Mouse (Mus musculus) c-Kit-positive CD71-negative TER-119-negative erythroid progenitor cells, embryonic 14.5 days (primary cell): Measurements from ENCODE around the gene Ints5.
"Not testable (repeated sequence)": the region's sequence is repeated elsewhere in the genome, so short reads cannot be mapped to it uniquely, and the experiment has no call there.

Source experiments
- DNase-seq: peaks from one replicate; pipeline ENCODE4 v3.0.0-alpha.2; 2013; ENCODE audit warnings: low read depth

Ints5 gene

GRCm38 (mm10) chr19:8892829-8893766 lies at the start of gene Ints5:
Ints5 (plus strand) TSS chr19:8893005.
- DNase-seq: peak; percentile 91

GRCm38 (mm10) chr19:8844371-8845129 lies 48.3 kb upstream of the Ints5 start:
- DNase-seq: peak; percentile 83

- no peak for DNase-seq
These were observed 44.4 kb upstream of the Ints5 start for GRCm38 (mm10) chr19:8848356-8848755.

- no peak for DNase-seq
These were observed 42.4 kb upstream of the Ints5 start, which contains the start of gene Lrrn4cl for GRCm38 (mm10) chr19:8850402-8850901. Lrrn4cl (plus strand) TSS chr19:8850768.

GRCm38 (mm10) chr19:8851639-8852038 lies 41.2 kb upstream of the Ints5 start:
- no peak for DNase-seq

GRCm38 (mm10) chr19:8852236-8852928 lies 40.4 kb upstream of the Ints5 start:
- no peak for DNase-seq

- no peak for DNase-seq
These were observed 39.7 kb upstream of the Ints5 start for GRCm38 (mm10) chr19:8853117-8853516.

GRCm38 (mm10) chr19:8857689-8858088 lies 35.1 kb upstream of the Ints5 start:
- DNase-seq: peak; percentile 59

GRCm38 (mm10) chr19:8859018-8859417 lies 33.8 kb upstream of the Ints5 start:
- DNase-seq: no peak

- no peak for DNase-seq
These were observed 28.5 kb upstream of the Ints5 start for GRCm38 (mm10) chr19:8864265-8864664.

- DNase-seq: not testable (repeated sequence)
These were observed 22.4 kb upstream of the Ints5 start for GRCm38 (mm10) chr19:8870381-8870780.

- DNase-seq: no peak
These were observed 22.0 kb upstream of the Ints5 start for GRCm38 (mm10) chr19:8870838-8871237.

GRCm38 (mm10) chr19:8871267-8872186 lies 21.3 kb upstream of the Ints5 start, which contains the start of gene Ubxn1:
Ubxn1 (plus strand) TSS chr19:8871496.
- DNase-seq: peak; percentile 94

GRCm38 (mm10) chr19:8872266-8872840 lies 20.5 kb upstream of the Ints5 start:
- no peak for DNase-seq

- no peak for DNase-seq
These were observed 17.8 kb upstream of the Ints5 start for GRCm38 (mm10) chr19:8875031-8875430.

- peak; percentile 82 for DNase-seq
These were observed 12.3 kb upstream of the Ints5 start, which contains the start of gene Uqcc3 for GRCm38 (mm10) chr19:8880311-8881033. Uqcc3 (minus strand) TSS chr19:8880923.

GRCm38 (mm10) chr19:8881034-8881392 lies 11.8 kb upstream of the Ints5 start:
- no peak for DNase-seq

GRCm38 (mm10) chr19:8883616-8884015 lies 9.2 kb upstream of the Ints5 start, which contains the start of the genes Lbhd1 and Gm49403:
Lbhd1 (plus strand) TSS chr19:8883732.
Gm49403 (plus strand) TSS chr19:8883930.
- DNase-seq: no peak

GRCm38 (mm10) chr19:8886916-8887584 lies 5.8 kb upstream of the Ints5 start:
- DNase-seq: no peak
